Mouse (Mus musculus) C2C12 (cell line): Measurements from ENCODE around the gene Rarg.

Experiments
- CTCF ChIP-seq: IDR thresholded peaks from one replicate; pipeline ENCODE4 v1.5.1; 2011; ENCODE audit not compliant: control insufficient read depth, insufficient read depth, insufficient read length
- MAX ChIP-seq: IDR thresholded peaks from one replicate; pipeline ENCODE4 v1.6.1; 2011; ENCODE audit warnings: mild to moderate bottlenecking, control low read depth
- MYOD1 ChIP-seq: IDR thresholded peaks from one replicate; pipeline ENCODE4 v1.6.1; 2011; ENCODE audit warnings: low read depth; ENCODE audit not compliant: control insufficient read depth, insufficient read length
- USF1 ChIP-seq: IDR thresholded peaks from one replicate; pipeline ENCODE4 v1.6.1; 2011; ENCODE audit warnings: low read depth, mild to moderate bottlenecking, control low read depth, moderate library complexity

- TF ChIP-seq CTCF (no peak), MYOD1 (no peak), MAX (peak; percentile 90), USF1 (no peak)
These were observed 13.8 kb downstream of the Rarg start for GRCm38 (mm10) chr15:102243229-102244190.
